Mouse (Mus musculus) kidney, adult 2 months (tissue): ENCODE data around the gene Gm8947. TPM values are rescaled to one million over a fixed set of nuclear protein-coding genes. Genes with fewer than 3 reads are reported as not detected.

Source experiments
- DNase-seq: peaks from one replicate; pipeline ENCODE4 v3.0.0; 2021
- H3K27ac ChIP-seq: fragments of 200-500 bp; 2 replicates; pipeline ENCODE4 v1.5.1; 2012; ENCODE audit warnings: low read depth, low read length, control low read depth, inconsistent platforms; ENCODE audit not compliant: insufficient read depth
- H3K27me3 ChIP-seq: fragments of 200-500 bp; replicated peaks from 2 replicates; pipeline ENCODE4 v1.6.1; 2012; ENCODE audit warnings: mild to moderate bottlenecking, moderate library complexity, low read length, inconsistent platforms; ENCODE audit not compliant: control insufficient read depth, insufficient read depth
- H3K36me3 ChIP-seq: fragments of 200-500 bp; 2 replicates; pipeline ENCODE4 v1.6.1; 2012; ENCODE audit warnings: mild to moderate bottlenecking, moderate library complexity, low read length, inconsistent platforms; ENCODE audit not compliant: control insufficient read depth, insufficient read depth
- H3K4me1 ChIP-seq: fragments of 200-500 bp; 2 replicates; pipeline ENCODE4 v1.6.1; 2011; ENCODE audit warnings: low read length; ENCODE audit not compliant: control insufficient read depth, insufficient read depth
- H3K4me3 ChIP-seq: fragments of 200-500 bp; 2 replicates; pipeline ENCODE4 v1.5.1; 2011; ENCODE audit warnings: mild to moderate bottlenecking, low read depth, low read length, control low read depth; ENCODE audit not compliant: insufficient read depth
- CTCF ChIP-seq: fragments of 200-500 bp; conservative IDR thresholded peaks from 2 replicates; pipeline ENCODE4 v1.5.1; 2011; ENCODE audit warnings: low read depth, mild to moderate bottlenecking, control low read depth, low read length, moderate library complexity, mixed read lengths; ENCODE audit not compliant: insufficient read depth, insufficient read length
- POLR2A ChIP-seq: fragments of 200-500 bp; IDR thresholded peaks from one replicate; pipeline ENCODE4 v1.6.1; 2011; ENCODE audit warnings: low read depth, low read length, control low read depth
- WGBS: fragments of 180-500 bp; shearing (Covaris S2); methylation state at CpG from one replicate; pipeline ENCODE4 v1.1.7; 2018; 5-methylcytosine and 5-hydroxymethylcytosine counted together
- polyA plus RNA-seq: library from polyadenylated mRNA; depleted of rRNA; stranded (reverse); fragments of >200 nt; gene quantifications from 2 replicates; pipeline ENCODE4 v1.2.3, GENCODE M21; 2012

Gm8947 gene
- polyA plus RNA-seq, 1 experiment, result 0.31 TPM

DNA sequence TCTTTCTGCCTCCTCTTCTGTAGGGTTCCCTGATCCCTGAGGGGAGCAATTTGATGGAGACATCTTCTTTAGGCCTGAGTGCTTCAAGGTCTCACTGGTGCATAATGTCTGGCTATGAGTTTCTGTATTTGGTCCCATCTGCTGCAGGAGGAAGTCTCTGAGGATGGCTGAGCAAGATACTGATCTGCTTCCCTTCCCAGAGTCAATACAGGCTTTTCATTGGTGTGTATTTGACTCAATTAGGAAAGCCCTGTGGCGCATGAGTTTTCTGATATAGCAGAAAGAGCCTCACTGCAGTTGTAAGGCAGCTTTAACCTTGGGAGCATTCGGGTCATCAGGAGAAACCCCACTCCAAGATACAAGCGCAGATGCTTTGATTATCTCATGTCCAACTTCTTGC is 36.0 kb upstream of the Gm8947 start:
- H3K27me3 ChIP-seq, result no peaks in the 10 kb centered on the region
- no peak overlapping the region for H3K4me3 ChIP-seq
- H3K27ac ChIP-seq, result peak overlapping the region; percentile 80
- peaks cover 34% of the 10 kb centered on the region; the same call in 1 of the 2 replicates for H3K4me1 ChIP-seq
- no peak for TF ChIP-seq POLR2A
- no peak for TF ChIP-seq CTCF
- H3K36me3 ChIP-seq, result peaks cover 2% of the 10 kb centered on the region; the same call in 1 of the 2 replicates
- 97% methylated on average over 3 of the region's 3 CpGs for whole genome bisulfite sequencing
- no peak for DNase-seq

- 68% methylated on average over 7 of the region's 7 CpGs for WGBS
- DNase-seq, result no peak
- no peak overlapping the region for H3K4me3 ChIP-seq
Measured at GRCm38 (mm10) chr1:151156777-151157632, 35.2 kb upstream of the Gm8947 start.

GRCm38 (mm10) chr1:151157963-151158856 is 34.0 kb upstream of the Gm8947 start:
- Histone ChIP-seq H3K36me3 (no peaks in the 10 kb centered on the region), H3K27me3 (no peaks in the 10 kb centered on the region), H3K4me3 (no peak overlapping the region), H3K4me1 (peaks cover 24% of the 10 kb centered on the region; the same call in 1 of the 2 replicates), H3K27ac (peak overlapping the region; percentile 99)
- WGBS, result 24% methylated on average over 9 of the region's 9 CpGs
- DNase-seq, result peak; percentile 94
- TF ChIP-seq POLR2A, result no peak
- no peak for TF ChIP-seq CTCF

More at GRCm38 (mm10) chr1:151156777-151157632, 35.2 kb upstream of the Gm8947 start:
- Histone ChIP-seq H3K36me3 (peaks cover 2% of the 10 kb centered on the region; the same call in 1 of the 2 replicates), H3K4me1 (peaks cover 29% of the 10 kb centered on the region; the same call in 1 of the 2 replicates), H3K27ac (0 out of 2 replicates have a peak overlapping the region, but pooled peaks have one; percentile 58), H3K27me3 (no peaks in the 10 kb centered on the region)
- no peak for TF ChIP-seq POLR2A
- TF ChIP-seq CTCF, result no peak

DNA sequence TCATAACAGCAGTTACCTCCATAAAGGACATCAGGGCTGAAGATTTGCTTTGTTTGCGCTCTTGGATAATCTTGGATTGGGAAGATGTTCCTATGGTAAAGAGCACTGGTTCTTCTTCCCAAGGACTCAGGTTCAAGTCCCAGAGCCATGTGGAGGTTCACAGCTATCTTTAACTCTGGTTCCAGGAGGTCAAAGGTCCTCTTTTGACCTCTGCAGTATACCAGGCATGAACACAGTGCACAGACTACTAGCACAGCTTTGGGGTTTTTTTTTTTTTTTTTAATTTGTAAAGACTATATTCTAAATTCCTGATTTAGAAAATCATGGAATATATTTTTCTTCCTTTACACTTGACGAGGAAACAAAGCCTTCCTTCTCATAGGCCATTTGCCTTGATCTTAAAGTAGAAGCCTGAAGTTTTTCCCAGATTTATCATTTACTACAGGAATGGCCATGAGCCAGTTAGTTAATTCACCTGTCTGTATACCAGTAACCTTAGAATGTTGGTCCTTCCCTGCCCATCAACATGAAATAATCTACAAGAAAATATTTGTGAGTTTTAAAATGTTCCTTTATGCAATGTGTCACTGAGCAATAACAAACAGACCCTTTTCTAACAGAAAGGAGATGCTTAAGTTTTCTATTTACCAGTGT is 33.2 kb upstream of the Gm8947 start:
- TF ChIP-seq POLR2A, result no peak
- TF ChIP-seq CTCF, result no peak
- Histone ChIP-seq H3K27me3 (no peaks in the 10 kb centered on the region), H3K27ac (peak overlapping the region; percentile 99), H3K4me1 (peaks cover 20% of the 10 kb centered on the region; the same call in 1 of the 2 replicates), H3K4me3 (no peak overlapping the region), H3K36me3 (no peaks in the 10 kb centered on the region)
- WGBS, result 69% methylated on average over 2 of the region's 2 CpGs
- DNase-seq, result peak; percentile 76

GRCm38 (mm10) chr1:151166031-151166430 is 26.1 kb upstream of the Gm8947 start:
- Histone ChIP-seq H3K27ac (peak overlapping the region; percentile 52; the same call in 1 of the 2 replicates), H3K27me3 (no peaks in the 10 kb centered on the region), H3K4me3 (no peak overlapping the region), H3K36me3 (no peaks in the 10 kb centered on the region), H3K4me1 (peaks cover 18% of the 10 kb centered on the region)
- DNase-seq, result no peak
- TF ChIP-seq CTCF (no peak), POLR2A (no peak)
- WGBS, result 51% methylated on average over 8 of the region's 8 CpGs

DNA sequence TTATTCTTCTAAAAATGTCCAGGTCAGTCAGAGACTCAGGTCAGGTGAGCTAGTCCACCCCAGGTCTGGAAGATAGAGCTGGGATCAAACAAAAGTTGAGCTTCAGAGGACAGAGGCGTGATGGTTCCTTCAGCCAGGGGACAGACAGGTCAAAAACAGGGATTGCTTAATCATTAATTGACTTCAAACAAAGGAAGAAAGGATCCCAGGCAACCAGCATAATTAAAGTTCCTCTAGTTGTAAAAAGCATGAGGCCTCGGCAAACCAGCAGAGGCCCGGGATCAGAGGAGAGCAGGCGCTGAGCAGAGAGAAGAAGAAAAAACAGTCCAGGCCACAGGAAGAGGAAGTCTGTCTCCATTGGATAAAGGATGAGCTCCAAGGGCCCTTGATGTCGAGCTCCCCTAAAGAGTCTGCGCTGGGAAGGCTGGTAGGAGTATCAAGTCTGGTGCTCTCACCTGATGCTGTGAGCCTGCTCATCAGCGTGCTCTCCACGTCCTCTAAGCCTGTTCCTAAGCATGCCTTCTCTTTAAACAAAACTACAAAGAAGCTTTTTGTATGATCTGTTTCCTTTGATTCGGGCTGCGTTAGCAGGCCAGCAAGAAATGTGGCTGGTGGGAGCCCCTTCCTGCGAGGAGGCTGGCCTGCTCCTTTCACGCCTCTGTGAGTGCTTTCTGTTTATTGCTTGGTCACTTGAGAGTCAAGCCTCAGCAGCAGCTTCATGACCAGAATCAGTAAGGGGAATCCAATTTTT is 24.7 kb upstream of the Gm8947 start:
- H3K36me3 ChIP-seq, result no peaks in the 10 kb centered on the region
- DNase-seq, result peak; percentile 80
- H3K4me3 ChIP-seq, result no peak overlapping the region
- H3K4me1 ChIP-seq, result peaks cover 26% of the 10 kb centered on the region
- WGBS, result 32% methylated on average over 12 of the region's 12 CpGs
- peak overlapping the region; percentile 53 for H3K27ac ChIP-seq
- no peak for TF ChIP-seq POLR2A
- TF ChIP-seq CTCF, result no peak
- no peaks in the 10 kb centered on the region for H3K27me3 ChIP-seq
